Mouse (Mus musculus): Measurements from ENCODE around the gene Ank3. TPM values are rescaled to one million over a fixed set of nuclear protein-coding genes. Genes with fewer than 3 reads are reported as not detected.
A peak's percentile ranks its signal among the peaks of the same experiment; 100 is the strongest.

Ank3 gene
- polyA plus RNA-seq, 1 experiment from 2014 or later = 21.9 TPM

DNA sequence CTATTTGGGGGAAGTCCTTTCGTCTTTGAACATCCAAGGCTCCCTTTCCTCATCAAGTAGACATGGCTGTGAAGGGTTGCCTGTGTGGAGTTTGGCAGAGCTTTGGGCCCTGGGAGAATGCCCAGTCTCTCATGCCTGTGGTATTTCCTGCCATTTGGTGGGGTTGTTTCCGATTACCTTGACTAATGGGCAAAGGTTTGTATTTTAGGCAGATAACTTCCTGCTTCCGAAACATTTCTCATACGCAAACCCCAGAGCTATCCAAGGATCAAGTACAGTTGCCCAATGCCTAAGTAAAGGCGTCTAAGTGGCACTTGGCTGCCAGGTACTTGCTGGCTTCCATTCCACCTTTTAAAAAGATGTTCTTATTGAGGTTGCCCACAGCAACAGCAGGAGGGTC, 254.1 kb downstream of the Ank3 start:
- H3K27ac ChIP-seq = no peak overlapping the region
- H3K4me2 ChIP-seq (replicated peaks) = no peak overlapping the region
- 48% methylated on average over 5 of the region's 5 CpGs for WGBS

DNA sequence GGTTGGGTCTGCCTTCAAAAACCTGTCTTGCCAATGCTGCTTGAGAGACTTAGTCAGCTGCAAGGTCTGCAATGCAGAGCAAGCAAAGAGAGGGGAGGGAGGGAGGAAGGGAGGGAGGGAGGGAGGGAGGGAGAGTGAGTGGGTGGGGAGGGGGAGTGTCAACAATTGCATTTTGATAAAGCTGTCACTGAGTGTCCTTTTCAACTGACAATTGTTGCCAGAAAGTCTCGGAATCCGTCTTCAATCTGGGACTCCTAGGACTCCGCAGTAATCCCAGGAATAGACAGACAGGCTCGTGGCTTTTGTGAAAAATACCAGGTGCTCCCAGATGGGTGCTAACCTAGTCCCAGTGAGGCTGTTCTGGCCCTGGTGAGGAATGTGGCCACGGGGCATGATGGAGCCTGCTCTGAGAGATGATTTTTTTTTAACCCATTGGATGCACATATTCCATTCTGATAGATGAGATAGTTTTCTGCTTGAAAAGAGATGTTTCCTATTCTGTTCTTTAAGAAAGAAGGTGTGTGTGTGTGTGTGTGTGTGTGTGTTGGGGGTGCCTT, 254.6 kb downstream of the Ank3 start:
- 17% methylated on average over 5 of the region's 5 CpGs for WGBS

More for the DNA sequence above, 254.1 kb downstream of the Ank3 start:
- peaks cover 6% of the 10 kb centered on the region; the same call in 1 of the 2 replicates for H3K4me1 ChIP-seq (replicated peaks)
- H3K9ac ChIP-seq = no peak overlapping the region
- no peak for ATAC-seq
- H3K4me3 ChIP-seq (replicated peaks) = no peak overlapping the region
- no peaks in the 10 kb centered on the region for H3K36me3 ChIP-seq
- H3K9me3 ChIP-seq = no peaks in the 10 kb centered on the region
- no peaks in the 10 kb centered on the region for H3K27me3 ChIP-seq (replicated peaks)

DNA sequence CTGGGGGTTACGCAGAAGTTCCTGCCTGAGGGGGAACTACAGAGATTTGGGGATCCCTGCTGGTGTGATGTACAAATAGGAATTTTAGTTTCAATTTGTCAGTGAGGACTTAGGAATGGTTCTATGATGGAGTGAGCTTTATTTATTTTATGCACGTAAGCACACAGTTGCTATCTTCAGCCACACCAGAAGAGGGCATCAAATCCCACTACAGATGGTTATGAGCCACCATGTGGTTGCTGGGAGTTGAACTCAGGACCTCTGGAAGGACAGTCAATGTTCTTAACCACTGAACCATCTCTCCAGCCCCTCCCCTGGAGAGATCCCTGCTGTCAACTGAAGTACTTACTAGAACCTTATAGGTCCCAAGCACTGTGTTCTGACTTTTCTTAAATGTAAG, 255.6 kb downstream of the Ank3 start:
- H3K36me3 ChIP-seq = no peaks in the 10 kb centered on the region
- no peak overlapping the region for H3K9ac ChIP-seq
- no peaks in the 10 kb centered on the region for H3K27me3 ChIP-seq (replicated peaks)
- H3K4me1 ChIP-seq (replicated peaks) = peaks cover 6% of the 10 kb centered on the region; the same call in 1 of the 2 replicates
- H3K9me3 ChIP-seq = no peaks in the 10 kb centered on the region
- WGBS = 94% methylated on average over 2 of the region's 2 CpGs
- H3K4me2 ChIP-seq (replicated peaks) = no peak overlapping the region
- no peak overlapping the region for H3K4me3 ChIP-seq (replicated peaks)
- ATAC-seq = no peak
- no peak overlapping the region for H3K27ac ChIP-seq

More for the DNA sequence above, 254.6 kb downstream of the Ank3 start:
- Histone ChIP-seq H3K27ac (no peak overlapping the region), H3K9me3 (no peaks in the 10 kb centered on the region), H3K9ac (no peak overlapping the region), H3K36me3 (no peaks in the 10 kb centered on the region), H3K4me1 (replicated peaks) (peaks cover 6% of the 10 kb centered on the region; the same call in 1 of the 2 replicates), H3K4me2 (replicated peaks) (no peak overlapping the region), H3K4me3 (replicated peaks) (no peak overlapping the region), H3K27me3 (replicated peaks) (no peaks in the 10 kb centered on the region)
- 0 out of 2 replicates have a peak, but pooled peaks have one; percentile 31 for ATAC-seq

DNA sequence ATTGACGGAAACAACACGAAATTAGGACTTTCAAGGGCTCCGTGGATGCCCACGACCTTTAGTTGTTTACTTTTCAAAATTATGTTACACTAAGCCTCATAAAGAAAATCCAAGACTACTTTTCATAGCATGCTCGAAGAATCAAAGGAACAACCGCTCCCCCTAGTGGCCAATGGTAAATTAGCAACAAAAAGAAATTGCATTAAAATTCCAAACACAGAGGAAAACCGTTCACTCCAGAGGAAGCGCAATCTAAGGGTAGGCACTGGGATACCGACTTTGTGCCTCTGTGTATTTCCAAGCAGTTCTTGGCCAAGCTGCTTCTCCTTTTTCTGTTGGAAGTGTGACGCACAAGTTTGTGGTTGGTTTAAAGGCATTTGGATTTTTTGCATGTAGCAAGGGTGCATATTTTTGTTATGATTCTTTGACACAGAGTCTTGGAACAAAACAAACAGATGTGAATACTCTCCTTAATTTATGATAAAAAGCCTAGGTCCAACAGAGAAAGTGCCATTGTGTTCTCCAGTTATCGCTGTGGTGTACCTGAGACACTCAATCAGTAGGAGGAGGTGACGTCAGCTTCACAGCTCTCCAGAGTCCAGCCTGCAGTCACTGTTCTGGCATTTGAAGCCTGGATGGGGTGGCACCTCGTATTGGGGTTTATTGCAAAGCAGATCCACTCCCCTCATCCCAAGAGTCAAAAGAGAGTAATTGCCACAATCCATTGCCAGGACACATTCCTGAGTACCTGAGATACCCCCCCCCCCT, 256.5 kb downstream of the Ank3 start:
- no peak overlapping the region for H3K4me2 ChIP-seq (replicated peaks)
- no peaks in the 10 kb centered on the region for H3K9me3 ChIP-seq
- H3K27me3 ChIP-seq (replicated peaks) = no peaks in the 10 kb centered on the region
- H3K36me3 ChIP-seq = no peaks in the 10 kb centered on the region
- no peak overlapping the region for H3K4me3 ChIP-seq (replicated peaks)
- H3K27ac ChIP-seq = no peak overlapping the region
- ATAC-seq = 0 out of 2 replicates have a peak, but pooled peaks have one; percentile 35
- no peak overlapping the region for H3K9ac ChIP-seq
- peaks cover 6% of the 10 kb centered on the region; the same call in 1 of the 2 replicates for H3K4me1 ChIP-seq (replicated peaks)
- 16% methylated on average over 13 of the region's 13 CpGs for WGBS

DNA sequence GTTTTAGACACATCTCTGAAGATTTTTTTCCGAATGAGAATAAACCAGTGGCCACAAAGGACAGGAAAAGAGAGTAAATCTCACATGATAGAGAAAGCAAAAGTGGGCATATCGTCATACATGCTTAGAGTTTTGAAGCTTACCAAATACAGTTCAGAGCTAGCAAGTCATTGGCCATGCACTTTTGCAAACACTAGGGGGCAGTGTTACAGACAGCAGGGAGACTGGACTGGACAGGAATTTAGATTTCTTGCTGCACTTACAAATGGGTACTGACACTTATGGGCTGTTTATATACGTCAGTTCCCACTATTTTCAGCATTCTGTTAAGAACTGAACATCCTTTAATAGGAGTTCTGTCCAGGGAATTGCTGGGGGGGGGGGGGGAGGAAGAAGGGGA, 257.7 kb downstream of the Ank3 start:
- WGBS = 18% methylated on average over 3 of the region's 3 CpGs
- Histone ChIP-seq H3K4me2 (replicated peaks) (no peak overlapping the region), H3K9me3 (no peaks in the 10 kb centered on the region), H3K27me3 (replicated peaks) (no peaks in the 10 kb centered on the region), H3K4me3 (replicated peaks) (no peak overlapping the region), H3K4me1 (replicated peaks) (peaks cover 6% of the 10 kb centered on the region; the same call in 1 of the 2 replicates), H3K27ac (no peak overlapping the region), H3K36me3 (no peaks in the 10 kb centered on the region), H3K9ac (no peak overlapping the region)
- 0 out of 2 replicates have a peak, but pooled peaks have one; percentile 32 for ATAC-seq

DNA sequence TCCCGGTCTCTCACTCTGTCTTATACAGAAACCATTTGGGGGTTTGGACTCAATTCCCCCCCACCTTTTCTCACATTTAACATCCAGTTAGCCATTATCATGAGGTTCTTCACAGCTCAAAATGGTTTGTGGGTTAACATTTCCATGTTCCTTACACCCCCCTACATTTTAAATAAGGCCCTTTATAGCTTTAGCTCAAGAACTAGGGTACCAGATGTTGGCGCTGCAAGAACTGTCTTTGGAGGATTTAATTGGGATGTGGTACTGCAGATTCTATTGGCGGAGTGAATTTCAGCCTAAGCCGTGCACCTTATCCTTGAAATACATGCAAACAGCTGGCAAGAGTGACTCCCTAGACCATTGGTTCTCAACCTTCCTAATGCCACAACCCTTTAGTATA, 261.2 kb downstream of the Ank3 start:
- Histone ChIP-seq H3K9ac (no peak overlapping the region), H3K4me2 (replicated peaks) (no peak overlapping the region), H3K27ac (no peak overlapping the region), H3K27me3 (replicated peaks) (no peaks in the 10 kb centered on the region), H3K4me3 (replicated peaks) (no peak overlapping the region), H3K36me3 (no peaks in the 10 kb centered on the region), H3K4me1 (replicated peaks) (no peaks in the 10 kb centered on the region), H3K9me3 (no peaks in the 10 kb centered on the region)
- 92% methylated on average over 4 of the region's 4 CpGs for WGBS
- ATAC-seq = no peak

DNA sequence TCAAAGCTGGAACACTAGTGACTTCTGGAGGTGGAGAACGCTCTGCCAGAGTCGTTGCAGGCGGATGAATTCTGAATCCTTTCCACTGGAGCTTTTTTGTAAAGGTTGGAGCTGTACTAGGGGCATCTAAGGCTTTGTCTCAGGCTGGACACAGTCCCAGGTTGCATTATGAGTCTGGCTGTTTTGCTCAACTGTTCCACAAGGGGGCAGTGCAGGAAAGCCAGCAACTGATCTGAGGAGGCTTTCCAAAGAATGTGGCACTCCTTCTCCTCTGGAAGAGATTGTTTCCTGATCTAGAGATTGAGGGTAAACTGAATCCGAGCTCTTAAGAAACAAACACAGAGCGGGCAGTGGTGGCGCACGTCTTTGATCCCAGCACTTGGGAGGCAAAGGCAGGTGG, 263.8 kb downstream of the Ank3 start:
- Histone ChIP-seq H3K27me3 (replicated peaks) (no peaks in the 10 kb centered on the region), H3K9me3 (no peaks in the 10 kb centered on the region), H3K4me1 (replicated peaks) (no peaks in the 10 kb centered on the region), H3K4me2 (replicated peaks) (no peak overlapping the region), H3K27ac (no peak overlapping the region), H3K36me3 (no peaks in the 10 kb centered on the region), H3K9ac (no peak overlapping the region), H3K4me3 (replicated peaks) (no peak overlapping the region)
- WGBS = 7% methylated on average over 7 of the region's 7 CpGs
- peak; percentile 85 for ATAC-seq

DNA sequence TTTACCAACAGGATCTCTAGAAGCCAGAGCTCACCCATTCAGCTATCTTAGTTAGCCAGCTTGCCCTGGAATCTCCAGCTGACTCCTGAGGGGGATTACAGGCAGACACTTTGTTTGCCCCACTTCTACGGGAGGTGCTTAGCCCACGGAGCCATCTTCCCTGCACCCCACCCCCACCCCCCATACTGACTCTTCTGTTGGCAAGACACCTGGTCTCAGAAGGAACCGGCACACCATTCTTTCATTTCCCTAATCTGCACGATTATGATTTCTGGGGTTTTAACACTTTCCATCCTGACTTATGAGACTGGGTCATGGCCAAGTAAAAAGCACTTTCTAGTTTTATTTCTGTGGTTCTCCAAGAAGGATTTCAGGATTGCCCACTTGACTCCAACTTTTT, 268.9 kb downstream of the Ank3 start:
- H3K4me1 ChIP-seq (replicated peaks) = no peaks in the 10 kb centered on the region
- 84% methylated on average over 4 of the region's 4 CpGs for WGBS

DNA sequence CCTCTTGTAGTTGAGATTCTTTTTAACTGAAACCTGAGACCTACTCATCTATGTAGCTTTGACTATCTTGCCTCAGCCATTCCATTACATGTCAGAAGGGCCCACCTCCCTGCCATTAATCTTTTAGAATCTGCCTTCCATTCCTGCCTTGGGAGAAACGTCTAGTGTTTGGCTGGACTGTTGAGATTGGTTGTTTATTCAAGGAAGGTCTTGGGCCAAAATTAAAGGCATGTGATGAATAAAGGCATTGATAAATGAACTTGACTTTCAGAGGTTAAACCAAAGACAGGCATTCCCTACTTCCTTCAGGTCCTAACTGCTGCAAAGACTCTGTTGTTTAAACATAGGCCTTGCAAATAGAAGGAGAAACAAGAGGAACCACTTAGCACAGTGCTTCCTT, 271.9 kb downstream of the Ank3 start:
- Histone ChIP-seq H3K9me3 (no peaks in the 10 kb centered on the region), H3K4me1 (replicated peaks) (no peaks in the 10 kb centered on the region), H3K4me2 (replicated peaks) (no peak overlapping the region), H3K27me3 (replicated peaks) (no peaks in the 10 kb centered on the region), H3K27ac (no peak overlapping the region), H3K9ac (no peak overlapping the region), H3K36me3 (no peaks in the 10 kb centered on the region), H3K4me3 (replicated peaks) (no peak overlapping the region)
- no peak for ATAC-seq
- 7% methylated on average over 1 of the region's 1 CpGs for WGBS

More for the DNA sequence above, 268.9 kb downstream of the Ank3 start:
- no peak overlapping the region for H3K4me3 ChIP-seq (replicated peaks)
- no peak for ATAC-seq
- no peak overlapping the region for H3K9ac ChIP-seq
- H3K27me3 ChIP-seq (replicated peaks) = no peaks in the 10 kb centered on the region
- no peaks in the 10 kb centered on the region for H3K36me3 ChIP-seq
- no peak overlapping the region for H3K4me2 ChIP-seq (replicated peaks)
- H3K27ac ChIP-seq = no peak overlapping the region
- no peaks in the 10 kb centered on the region for H3K9me3 ChIP-seq

DNA sequence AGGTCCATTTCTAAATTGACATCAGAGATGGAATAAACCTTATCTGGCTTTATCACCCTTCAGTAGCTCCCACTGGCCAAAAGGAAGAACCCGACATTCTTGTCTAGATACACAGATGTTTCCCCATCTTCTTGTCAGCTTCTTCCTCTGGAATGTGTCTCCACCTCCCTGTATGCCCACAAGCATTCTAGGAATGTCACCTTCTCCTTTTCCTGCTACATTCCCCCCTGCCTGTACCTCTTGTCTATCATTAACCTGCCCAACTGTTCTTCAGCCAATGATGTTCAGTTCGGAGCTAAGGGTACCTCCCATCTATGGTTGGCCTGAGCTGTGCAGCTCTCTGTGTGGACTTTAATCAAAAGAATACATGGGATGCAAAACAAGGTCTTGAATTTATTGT, 272.4 kb downstream of the Ank3 start:
- Histone ChIP-seq H3K4me1 (replicated peaks) (no peaks in the 10 kb centered on the region), H3K27me3 (replicated peaks) (no peaks in the 10 kb centered on the region), H3K4me3 (replicated peaks) (no peak overlapping the region), H3K4me2 (replicated peaks) (no peak overlapping the region), H3K27ac (no peak overlapping the region), H3K9me3 (no peaks in the 10 kb centered on the region), H3K9ac (no peak overlapping the region), H3K36me3 (no peaks in the 10 kb centered on the region)
- ATAC-seq = no peak
- WGBS = 46% methylated on average over 2 of the region's 2 CpGs

DNA sequence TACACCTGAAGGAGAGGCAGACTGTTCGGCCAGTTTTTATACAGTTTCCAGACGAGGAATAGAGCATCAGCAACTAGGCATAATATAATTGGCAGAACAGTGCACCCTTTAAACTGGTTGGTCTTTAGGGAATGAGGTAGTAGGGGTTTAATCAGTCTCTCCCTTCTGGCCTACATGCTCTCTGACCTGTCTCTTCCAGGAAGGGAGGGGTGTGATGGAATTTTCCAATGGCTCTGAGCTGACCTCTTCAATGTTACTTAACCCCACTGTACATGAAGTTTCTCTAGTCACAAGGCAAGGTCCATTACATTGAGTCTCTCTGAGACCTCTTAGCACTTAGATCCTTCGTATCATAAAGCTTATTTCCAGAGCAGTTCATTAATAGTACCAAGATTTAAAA, 272.9 kb downstream of the Ank3 start:
- ATAC-seq = no peak
- 80% methylated on average over 3 of the region's 3 CpGs for WGBS
- H3K27me3 ChIP-seq (replicated peaks) = no peaks in the 10 kb centered on the region
- no peaks in the 10 kb centered on the region for H3K4me1 ChIP-seq (replicated peaks)
- no peak overlapping the region for H3K27ac ChIP-seq
- H3K9ac ChIP-seq = no peak overlapping the region
- H3K4me2 ChIP-seq (replicated peaks) = no peak overlapping the region
- no peaks in the 10 kb centered on the region for H3K9me3 ChIP-seq
- H3K36me3 ChIP-seq = no peaks in the 10 kb centered on the region
- no peak overlapping the region for H3K4me3 ChIP-seq (replicated peaks)

DNA sequence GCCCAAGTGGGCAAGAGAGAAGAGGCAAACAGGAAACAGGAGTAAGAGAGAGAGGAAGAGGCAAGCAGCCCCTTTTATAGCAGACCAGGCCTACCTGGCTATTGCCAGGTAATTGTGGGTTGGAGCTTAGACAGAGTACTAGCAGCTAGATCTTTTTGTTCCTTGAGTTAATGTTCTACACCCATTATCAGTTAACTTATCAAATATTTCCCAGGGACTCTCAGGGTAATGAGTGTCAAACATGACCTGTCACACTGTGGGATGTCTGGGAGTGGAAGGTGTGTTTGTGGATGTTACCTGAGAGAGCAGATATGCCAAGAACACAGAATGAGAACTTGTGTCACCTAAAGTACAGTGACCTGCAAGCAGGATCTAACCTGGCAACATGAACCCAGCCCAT, 274.0 kb downstream of the Ank3 start:
- Histone ChIP-seq H3K4me3 (replicated peaks) (no peak overlapping the region), H3K9me3 (no peaks in the 10 kb centered on the region), H3K9ac (no peak overlapping the region), H3K4me1 (replicated peaks) (no peaks in the 10 kb centered on the region), H3K27me3 (replicated peaks) (no peaks in the 10 kb centered on the region), H3K27ac (no peak overlapping the region), H3K4me2 (replicated peaks) (no peak overlapping the region), H3K36me3 (no peaks in the 10 kb centered on the region)
- peak; percentile 93 for ATAC-seq

DNA sequence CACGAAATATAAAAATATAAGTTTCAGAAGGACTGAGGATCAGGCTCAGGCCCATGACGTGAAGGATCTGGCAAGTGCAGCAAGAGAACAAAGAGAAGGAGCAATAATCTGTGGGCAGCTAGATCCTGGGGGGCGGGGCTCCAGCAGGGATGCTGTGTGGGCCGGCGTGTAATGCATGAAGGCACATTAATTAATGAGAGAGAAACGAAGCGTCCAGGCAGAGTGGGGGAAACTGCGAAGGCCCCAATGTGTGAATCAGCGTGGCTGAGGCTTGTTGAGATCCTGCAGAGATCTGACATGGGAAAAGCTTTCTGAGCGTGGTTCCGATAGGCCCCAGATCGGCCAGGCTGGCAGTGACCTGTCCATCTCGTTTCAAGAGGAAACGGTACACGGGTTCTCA, 279.7 kb downstream of the Ank3 start:
- Histone ChIP-seq H3K36me3 (no peaks in the 10 kb centered on the region), H3K9me3 (no peaks in the 10 kb centered on the region), H3K4me1 (replicated peaks) (no peaks in the 10 kb centered on the region), H3K27me3 (replicated peaks) (no peaks in the 10 kb centered on the region), H3K9ac (no peak overlapping the region), H3K4me3 (replicated peaks) (no peak overlapping the region), H3K27ac (no peak overlapping the region), H3K4me2 (replicated peaks) (no peak overlapping the region)
- ATAC-seq = no peak
- WGBS = 82% methylated on average over 15 of the region's 15 CpGs

Data from intestine, embryonic 15.5 days (tissue).